Mouse (Mus musculus) c-Kit-positive CD71-negative TER-119-negative erythroid progenitor cells, embryonic 14.5 days (primary cell): Measurements from ENCODE around the gene Cntn4.
"Not testable (repeated sequence)": the region's sequence is repeated elsewhere in the genome, so short reads cannot be mapped to it uniquely, and the experiment has no call there.

Source experiments
- DNase-seq: peaks from one replicate; pipeline ENCODE4 v3.0.0-alpha.2; 2013; ENCODE audit warnings: low read depth

The Cntn4 gene

DNA sequence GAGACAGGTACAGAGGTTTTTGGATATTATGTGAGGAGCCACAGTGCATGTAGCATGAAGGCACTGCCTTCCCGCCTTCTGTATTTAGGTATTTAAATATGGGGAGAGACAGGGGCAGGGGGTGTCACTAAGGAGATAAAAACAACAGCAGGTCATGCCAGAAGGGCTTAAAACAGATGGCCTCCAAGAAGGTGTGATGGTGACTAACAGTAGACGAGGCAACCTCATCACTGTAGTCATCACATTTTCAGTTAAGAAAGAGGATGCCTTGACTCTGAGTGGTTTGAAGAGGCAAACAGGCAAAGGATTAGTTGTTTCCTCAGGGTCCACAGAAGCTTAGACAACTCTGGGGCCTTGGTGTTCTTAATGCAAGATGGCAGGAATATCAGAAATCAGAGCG lies 655.0 kb downstream of the Cntn4 start:
- DNase-seq: no peak

DNA sequence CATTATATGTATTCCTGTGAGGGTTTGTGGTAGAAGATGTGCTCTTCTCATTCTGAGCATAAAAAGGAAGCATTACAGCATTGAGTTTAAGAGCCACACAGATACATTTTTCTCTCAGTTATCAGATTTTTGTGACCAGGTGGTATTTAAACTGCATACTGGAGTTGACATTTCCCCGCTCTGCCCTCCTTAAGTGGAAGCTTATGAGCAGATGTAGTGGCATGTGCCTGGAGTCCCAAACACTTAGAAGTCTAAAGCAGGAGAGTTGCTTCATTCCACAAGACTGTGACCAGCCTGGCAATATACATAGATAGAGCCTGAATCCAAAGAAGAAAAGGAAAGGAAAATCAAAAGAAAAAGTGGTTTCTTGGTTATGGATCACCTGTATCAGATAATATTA lies 655.5 kb downstream of the Cntn4 start:
- no peak for DNase-seq

DNA sequence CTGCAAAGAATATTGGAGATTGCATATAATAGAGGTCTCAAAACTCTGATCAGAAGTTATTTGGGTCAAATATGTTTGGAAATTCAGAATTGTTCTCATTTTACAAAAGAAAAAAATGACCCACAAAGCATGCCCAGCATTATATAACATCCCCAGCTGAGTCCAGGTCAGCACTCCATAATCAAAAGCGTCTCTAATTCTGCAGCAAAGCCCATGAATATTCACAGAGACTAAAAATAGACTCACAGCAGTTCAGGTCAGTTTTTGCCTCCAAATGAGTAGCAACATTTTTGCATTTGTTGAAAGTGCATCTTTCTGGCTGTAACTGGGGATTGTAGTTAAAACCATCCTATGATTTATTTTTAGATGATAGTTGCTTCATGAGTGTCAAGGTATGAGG lies 657.6 kb downstream of the Cntn4 start:
- no peak for DNase-seq

DNA sequence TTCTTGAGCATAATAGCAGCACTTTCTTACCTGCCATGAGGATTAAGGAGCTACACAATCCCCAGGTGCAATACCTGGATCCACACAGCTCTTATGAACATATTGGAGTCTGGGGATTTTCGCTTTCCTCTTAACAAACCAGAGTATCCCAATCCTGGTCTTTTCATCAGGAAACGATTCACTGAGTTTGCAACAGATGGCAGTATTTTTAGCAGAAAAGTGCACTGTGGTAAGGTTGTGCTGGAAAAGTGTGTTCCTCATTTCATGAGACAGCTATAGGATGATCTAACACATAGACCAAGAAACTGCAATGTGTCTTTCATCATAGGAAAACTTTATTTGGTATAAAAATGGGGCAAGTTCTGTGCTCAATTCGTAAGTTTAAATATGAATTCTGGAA lies 659.3 kb downstream of the Cntn4 start:
- no peak for DNase-seq

DNA sequence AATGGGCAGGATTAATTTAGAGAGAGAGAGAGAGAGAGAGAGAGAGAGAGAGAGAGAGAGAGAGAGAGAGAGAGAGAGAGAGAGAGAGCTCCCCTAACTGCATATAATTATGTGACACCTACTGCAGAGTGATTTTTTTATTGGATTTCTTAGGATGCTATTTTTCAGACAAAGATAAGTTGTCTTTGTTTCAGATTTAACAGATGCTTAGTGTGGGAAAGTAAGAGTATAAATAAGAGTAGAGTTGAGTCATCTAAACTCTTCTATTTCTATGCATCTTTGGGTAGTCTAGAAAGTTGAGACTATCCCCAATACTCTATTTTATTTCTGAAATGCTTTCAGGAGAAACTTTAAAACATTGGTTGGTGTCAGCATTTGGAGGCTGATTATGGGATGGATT lies 660.4 kb downstream of the Cntn4 start:
- no peak for DNase-seq

DNA sequence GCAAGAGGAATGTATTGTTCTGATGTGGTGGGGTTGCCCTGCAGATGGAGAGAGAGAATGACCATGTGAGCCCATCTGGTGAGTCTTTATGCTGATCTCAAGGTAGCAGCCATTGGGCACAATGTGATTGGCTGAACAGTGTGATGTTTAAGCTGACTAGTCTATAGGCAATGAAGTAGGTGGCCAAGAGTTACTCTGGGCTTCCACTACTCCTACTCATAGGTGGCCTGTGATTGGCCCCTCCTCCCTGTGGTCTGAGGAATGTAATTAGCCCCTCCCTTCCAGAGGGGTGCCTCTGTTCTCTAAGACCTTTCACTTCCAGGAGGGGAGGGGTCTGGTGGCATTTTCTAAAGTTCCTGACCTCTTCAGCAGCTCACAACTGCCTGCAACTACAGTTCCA lies 663.7 kb downstream of the Cntn4 start:
- no peak for DNase-seq

DNA sequence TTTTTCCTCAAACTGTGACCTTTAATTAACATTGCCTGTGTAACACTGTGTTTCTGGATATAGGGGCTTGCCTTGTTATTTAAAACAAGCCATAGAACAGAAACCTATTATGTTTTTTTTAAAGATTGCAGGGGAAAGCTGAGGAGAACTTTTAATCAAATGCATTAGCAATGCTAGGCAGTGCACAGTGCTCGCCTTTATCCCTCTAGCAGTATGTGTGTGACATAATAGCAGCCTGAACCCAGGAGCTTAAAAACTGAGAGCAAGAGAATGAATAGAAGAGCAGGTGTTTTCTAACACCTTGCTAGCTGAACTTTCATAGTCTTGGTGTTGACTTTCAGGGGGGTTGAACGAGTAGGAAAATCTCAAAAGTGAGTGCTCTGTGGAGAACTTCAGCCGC lies 672.6 kb downstream of the Cntn4 start:
- no peak for DNase-seq

DNA sequence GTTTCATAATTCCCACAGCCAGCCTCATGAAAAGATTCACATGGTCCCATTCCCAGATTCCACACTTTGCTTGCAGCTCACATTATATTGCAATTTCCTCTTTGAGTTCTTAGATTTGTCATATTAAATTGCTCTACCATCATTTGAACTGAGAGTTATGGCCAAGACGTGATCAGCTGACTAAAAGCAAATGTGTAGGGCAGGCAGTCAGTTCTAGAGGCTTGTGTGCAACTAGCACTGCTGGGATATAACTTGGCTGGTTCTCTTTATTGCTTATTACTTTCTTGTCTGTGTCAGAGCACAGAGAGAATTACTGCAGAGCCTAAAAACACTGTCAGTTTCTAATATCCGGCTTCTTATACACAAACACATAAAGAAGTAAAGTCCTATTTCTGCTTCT lies 673.9 kb downstream of the Cntn4 start:
- no peak for DNase-seq

DNA sequence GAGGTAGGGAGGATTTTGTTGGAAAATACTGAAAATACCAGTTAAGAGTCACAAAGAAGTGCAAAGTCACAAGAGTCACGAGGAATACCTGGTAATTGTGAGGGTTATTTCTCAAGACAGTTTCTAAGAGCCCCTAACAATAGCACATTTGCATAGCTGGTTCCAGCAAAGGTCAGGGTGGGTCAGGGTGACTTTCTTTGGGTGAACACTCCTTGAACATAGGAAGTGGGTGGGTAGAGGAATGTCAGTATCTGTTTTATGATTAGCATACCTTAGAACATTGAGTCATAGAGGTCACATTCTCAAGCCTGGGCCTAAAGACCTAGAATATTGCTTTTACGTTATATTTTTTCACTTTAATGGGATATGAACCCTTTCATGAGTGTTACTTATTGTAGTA lies 681.3 kb downstream of the Cntn4 start:
- not testable (repeated sequence) for DNase-seq

DNA sequence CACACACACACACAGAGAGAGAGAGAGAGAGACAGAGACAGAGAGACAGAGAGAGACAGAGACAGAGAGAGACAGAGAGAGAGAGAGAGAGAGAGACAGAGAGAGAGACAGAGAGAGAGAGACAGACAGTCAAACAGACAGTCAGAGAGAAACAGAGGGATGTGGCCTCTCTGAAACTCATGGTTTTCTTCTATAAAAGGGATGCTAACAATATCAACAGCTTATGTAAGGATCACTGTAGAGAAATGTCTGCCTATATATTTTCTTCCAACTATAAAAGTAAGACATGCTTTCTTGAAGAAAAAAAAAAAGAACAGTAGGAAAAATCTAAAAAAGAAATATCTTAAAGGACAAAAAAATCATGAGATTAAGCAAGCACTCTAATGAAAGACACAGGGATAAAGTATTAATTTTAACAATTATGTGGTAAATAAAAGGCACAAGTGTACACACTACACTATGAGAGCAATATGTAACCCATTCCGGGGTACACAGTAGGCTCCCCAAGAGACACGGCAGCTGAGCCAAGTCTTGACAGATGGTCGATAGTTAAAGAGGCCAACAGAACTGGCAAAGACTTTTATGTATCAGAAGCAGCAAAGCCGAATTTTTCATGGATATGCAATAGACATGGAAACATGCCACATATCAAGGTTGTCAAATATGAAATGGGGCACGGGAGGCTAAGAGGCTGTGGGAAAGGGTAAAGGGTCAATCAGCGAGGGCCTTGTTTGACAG lies 704.0 kb downstream of the Cntn4 start:
- no peak for DNase-seq

DNA sequence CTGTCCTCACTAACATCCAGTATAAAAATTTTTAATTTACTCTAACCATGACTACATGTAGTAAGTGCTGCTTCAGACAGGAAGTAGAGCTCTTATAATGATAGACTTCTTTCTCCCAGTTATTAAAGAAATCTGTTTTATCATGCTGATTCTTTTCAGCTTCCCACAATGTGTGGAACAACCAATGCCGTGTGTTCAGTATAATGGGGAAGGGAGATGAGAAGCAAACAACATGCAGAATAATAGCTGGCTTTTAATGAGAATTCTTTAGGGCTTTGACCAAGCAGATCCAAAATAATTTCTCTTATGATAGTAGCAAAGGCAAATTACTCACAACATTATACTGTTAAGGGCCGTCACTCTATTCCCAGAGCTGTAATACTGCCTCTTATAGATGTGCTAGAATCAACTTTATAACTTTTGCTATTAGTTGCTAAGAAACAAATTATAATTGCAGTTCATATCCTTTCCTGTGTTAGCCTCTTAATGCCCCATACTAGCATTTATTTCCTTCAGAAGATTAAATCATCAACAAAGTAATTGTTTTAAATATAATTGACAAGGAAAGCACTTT lies 710.5 kb downstream of the Cntn4 start:
- no peak for DNase-seq

DNA sequence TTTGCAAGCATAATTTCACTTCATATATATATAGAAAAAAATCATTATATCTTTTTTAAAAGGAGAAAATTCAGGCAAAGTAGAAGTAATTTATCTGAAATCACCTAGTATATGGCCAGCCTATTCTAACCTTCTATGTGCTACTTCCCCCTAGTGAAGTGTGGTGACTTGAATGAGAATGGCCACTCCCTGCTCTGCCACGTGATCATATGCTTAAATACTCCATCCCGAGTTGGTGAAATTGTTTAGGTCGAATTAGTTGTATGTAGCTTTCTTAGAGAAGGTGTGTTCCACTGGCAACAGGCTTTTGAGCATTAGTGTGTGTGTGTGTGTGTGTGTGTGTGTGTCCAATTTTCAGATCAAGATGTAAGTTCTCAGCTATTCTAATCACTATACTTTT lies 730.6 kb downstream of the Cntn4 start:
- no peak for DNase-seq

DNA sequence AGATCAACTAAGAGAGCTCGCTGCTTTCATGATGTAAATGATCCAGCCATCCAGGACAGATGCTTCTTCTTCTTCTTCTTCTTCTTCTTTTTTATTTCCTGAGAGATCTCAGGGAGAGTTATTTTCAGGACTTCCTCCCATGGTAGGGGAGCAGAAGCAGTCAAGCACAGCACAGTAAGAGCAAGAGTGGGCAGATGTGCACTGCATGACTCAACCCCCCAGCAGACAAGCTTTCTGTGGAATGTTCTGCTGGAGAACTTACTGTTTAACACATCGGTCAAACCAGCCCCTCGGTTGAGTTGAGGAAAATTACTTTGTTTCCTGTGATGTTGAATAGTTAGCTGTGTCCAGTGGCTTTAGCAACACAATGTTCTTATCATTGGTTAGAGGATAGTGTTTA lies 731.2 kb downstream of the Cntn4 start:
- no peak for DNase-seq

DNA sequence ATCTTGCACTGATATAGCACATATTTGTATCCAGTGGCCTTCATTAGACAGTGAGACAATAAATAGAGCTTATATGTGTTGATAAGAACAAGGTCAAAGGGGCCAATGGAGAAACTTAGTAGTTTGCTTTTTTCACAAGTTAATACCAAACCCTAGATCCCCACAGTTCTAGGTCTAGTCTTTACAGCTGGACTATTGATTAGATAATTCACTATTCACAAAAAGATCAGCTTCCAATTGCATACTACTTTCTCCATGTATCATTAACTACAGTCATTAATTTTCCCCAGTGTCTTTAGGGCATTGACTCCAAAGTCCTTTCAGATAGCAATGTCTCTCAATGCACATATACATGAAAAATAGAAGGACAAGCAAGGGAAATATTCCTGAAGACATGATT lies 745.5 kb downstream of the Cntn4 start:
- no peak for DNase-seq

DNA sequence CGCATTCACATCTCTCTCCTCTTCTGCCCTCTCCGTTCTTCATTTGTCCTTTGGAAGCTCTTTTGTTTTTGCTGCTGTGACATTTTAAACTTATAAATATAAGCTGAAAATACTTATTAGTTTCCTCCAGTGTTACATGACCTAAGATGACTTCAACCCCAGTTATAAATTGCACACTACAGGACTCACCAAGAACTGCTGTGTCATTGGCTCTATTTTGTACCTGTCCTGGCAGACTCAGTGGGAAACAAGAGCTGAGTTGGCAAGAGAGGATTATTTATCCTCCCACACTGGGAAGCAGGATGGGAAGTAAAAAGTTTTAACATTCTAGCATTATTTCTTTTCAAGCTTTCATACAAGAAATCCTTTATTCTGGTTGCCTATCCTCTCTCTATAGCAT lies 746.0 kb downstream of the Cntn4 start:
- DNase-seq: no peak

DNA sequence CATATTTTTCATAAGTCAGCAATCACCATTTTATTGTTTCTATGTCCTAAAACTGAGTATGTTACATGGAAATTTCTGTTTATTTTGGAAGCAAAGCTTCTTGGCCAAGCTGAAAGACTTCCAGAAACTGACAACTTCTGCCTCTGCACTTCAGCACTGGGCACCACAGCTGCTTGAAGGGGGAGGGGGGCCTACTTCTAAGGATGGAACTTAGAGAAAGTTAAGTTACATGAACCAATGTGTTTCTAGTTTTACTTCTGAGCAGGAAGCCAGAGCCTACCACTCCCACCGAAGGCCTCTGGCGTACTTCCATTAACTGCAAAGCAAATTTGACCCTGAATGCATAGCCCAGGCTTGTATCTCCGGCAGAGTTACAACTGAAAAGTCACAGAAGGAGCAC lies 749.2 kb downstream of the Cntn4 start:
- DNase-seq: no peak

DNA sequence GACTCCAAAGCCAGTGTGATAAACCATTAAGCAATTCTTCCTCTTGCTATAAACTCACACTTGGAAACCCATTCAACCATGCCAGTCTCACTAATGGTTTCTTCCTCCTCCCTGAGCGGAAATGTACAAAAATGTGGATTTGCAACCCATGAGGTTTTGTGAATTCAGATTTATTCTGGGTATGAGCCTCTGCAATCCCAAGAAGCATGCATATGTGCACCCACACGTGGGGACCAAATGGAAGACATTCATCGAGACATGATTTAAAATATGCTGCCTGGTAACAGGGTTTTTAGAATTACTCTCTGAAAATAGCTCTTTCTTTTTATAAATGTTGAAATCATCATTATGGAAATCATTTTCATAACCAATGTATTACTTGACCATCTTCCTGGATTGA lies 754.0 kb downstream of the Cntn4 start:
- no peak for DNase-seq

DNA sequence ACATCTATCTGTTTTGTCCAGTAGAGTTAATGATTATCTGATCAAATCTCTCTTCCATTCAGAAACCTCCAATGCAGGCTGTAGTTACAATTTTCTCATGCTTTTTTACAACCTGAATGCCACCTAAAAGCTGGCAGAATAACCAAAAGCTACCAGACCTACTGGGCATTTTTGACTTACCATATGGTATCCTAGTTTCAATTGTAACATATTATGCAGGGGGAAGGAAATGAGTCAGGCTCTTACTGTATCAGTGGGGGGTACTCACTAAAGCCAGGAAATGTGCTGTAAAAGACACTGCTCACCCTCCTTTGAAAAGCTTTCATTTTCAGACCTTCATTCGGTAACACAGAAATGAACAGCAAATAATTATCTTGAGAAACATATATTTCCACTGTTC lies 763.3 kb downstream of the Cntn4 start:
- no peak for DNase-seq

DNA sequence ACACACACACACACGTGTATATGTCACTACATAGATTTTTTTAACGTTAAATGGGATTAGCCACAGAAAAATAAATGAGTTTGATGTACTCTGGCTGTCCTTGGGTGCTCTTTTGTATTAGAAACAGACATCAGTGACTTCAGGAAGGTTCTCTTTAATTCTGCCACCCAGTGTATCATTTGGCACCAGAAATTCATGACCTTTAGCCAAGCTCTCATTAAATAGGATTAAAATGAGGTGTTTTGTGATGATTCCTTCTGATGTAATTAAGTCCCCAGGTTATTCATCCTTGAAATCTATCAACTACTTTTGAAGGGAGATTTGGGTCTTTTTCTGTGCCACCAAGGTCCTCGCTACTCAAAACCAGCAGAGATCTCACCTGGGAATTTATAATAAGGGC lies 763.8 kb downstream of the Cntn4 start:
- no peak for DNase-seq

DNA sequence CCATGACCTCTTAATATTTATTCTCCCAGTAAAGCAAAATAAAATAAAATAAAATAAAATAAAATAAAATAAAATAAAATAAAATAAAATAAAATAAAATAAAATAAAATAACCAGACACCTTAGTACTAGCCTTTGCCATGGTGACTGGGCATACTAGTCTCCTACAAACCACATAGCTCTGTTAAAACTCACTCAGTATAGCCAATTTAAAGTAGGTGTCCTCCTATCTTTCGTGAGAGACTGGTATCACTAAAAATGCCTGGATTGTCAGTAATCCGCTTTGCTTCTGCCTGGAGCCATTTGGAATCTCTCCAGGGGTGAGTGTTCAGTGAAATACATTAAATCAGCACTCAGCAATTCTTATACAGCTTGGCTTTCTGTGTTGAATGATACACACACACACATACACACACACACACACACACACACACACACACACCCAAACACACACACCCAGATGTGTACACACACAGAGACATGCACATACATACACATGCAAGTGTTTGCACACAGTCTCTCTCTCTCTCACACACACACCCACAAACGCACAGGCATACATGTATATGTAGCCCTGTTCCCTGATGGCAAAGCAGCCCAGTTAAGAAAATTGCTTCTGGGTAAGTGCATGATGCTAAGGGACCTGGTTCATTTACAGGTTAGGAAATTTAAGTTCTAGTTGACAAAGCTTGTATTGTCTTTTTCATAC lies 776.8 kb downstream of the Cntn4 start:
- no peak for DNase-seq

DNA sequence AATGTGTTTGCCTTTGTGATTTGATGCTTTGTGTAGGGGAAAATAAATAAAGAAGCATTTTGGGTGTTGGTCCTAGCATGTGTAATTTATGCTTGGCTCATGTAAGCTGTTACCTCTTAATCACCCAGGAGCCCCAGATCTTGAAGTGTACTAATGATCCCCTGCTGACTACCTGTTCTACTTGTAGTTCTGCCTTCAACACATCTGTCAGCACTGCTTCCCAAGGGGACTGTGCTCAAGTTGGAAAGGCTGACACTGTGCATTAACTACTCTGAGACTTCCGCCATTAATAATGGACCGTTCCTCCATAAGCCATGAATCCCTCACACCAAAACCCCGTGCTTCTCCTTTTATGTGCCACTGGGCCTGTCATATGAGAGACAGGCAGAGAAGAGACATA lies 778.2 kb downstream of the Cntn4 start:
- no peak for DNase-seq

DNA sequence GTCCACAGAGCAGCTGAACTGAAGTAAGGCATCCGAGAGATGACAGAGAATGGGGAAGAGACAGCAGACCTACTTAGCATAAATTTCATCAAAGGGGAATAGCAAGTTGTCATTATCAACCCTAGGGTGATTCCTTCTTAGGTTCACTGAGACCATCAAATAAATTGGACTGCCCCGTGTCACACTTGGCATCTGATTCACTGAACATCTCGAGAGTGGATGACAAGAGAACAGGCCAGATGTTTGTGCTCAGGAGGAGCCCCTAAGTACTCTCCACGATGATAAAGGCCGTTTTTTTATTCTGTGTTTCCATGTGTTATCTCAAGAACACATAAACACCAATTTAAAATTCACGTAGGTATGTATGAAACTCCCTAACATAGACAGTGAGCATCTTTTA lies 780.7 kb downstream of the Cntn4 start:
- no peak for DNase-seq

DNA sequence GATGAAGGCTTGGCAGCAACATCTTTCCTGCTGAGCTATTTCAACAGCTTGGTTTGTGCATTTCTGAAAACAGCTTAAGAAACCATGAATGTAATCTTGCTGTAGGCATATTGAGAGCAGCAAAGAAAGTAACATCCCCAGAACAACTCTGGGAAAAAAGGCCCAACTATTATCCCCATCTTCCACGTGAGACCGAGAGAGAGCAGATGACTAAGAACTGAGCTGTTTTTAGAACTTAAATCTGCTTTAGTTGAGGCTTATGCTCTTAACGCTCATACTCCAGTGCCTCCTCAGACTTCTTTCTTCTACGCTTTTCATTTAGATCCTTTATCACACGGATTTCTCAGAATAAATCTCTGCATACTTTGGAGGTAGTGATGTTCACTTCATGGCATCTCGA lies 784.9 kb downstream of the Cntn4 start:
- DNase-seq: no peak

DNA sequence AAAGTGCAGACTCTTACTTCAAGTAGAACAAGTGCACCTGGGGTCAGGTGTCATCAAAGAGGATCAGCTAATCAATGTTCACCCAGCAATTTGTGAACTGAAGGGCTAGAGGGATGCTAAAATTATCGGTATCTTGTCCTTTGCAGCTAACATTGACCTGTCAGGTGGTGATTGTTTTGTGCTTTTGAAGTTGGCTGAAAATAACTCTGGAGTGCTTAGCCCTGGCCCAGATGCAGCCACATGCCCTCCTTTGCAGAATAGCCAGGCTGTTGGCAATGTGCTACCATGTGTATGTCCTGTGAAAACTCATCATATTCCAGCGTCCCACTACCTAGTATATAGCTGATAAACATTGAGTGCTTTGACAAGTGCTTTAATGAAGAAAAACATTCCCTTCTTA lies 786.4 kb downstream of the Cntn4 start:
- no peak for DNase-seq
